Mouse (Mus musculus) heart, adult 9 months (tissue): ENCODE measurements around the gene Adgrg4.
A peak's percentile ranks its signal among the peaks of the same experiment; 100 is the strongest.

Experiments
- DNase-seq, 2 experiments: peaks; one replicate each; pipeline ENCODE4 v3.0.0; 2022; ENCODE audit warnings: low spot score in 2 of 2

The Adgrg4 gene

DNA sequence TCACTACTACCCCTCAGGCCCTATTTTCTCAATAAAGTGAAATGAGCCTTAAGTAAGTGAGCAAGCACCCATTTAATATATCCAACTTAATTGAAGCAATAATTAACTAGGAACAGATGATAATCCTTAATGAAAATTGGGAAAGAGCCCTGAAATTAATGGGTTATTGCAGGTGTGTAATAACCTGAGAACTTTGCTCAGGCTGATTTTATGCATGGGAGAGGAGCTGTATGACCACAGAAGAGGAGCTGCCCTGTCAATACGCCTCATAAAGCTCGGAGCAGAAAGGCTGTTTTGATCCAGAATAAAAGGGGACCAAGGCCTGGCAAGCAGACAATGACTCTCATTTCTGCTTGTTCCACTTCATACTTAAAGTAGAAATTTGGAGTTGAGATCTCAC, at the start of gene Adgrg4:
Adgrg4 (plus strand) TSS at position 301 of the 400 bp plus-strand sequence.
- no peak for DNase-seq

DNA sequence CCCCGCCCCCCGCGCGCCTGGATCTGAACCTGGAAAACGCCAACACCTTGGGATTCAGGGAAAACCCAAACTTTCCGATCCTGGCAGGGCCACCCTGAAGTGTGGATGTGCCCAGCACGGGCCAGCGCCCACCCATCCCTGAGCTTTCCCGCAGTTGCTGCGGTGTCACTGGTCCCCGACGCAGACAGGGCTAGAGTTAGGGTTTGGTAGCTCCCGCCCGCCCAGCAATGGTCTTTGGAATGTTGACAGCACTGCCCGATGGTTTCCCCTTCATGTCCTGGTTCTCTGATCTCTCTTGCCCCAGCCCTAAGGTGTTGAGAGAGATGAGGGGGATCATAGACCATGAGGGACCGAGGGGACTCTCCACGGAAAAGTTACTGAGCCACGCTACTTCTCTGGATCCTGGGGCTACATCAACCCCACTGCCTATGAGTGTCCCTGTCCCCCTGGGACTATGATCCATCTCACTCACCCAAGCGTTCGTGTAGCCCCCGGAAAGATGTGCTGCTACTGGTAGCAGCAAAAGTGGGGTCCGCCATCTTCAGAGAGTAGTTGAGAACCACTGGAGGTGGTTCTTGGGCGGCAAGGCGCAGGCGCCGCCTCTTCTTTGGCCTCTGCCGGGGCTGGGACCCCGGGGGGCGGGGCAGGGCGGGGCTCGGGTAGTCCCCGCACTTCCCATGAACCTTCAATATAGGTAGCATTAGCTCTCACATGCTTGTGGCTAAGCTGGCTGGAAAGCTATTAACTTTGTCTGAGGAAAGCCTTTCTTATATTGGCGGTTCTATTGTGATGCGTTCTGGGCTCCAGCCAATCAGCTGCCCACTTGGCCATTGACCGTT, 48.0 kb upstream of the Adgrg4 start, which contains the start of gene Map7d3:
Map7d3 (minus strand) TSS at position 562 of the 839 bp plus-strand sequence.
- peak; percentile 6 to 16 for DNase-seq

DNA sequence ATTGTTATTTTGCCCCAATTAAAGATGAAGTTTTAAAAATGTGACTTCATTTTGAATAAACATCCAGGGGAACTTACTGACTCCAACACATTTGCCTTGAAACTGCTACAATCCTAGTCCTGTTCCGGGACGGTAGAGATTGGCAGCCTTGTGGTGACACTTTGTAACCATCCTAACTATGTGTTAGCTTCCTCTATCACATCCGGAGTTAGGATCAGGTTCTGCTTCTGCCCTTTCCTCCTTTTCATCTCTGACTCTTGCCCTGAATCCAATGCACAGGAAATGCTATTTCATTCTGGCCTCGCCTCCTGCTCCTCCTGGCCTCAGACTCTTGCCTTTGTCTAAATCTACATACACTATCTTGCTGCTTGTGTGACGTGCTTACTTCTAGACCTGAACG, 42.5 kb upstream of the Adgrg4 start:
- DNase-seq: no peak

DNA sequence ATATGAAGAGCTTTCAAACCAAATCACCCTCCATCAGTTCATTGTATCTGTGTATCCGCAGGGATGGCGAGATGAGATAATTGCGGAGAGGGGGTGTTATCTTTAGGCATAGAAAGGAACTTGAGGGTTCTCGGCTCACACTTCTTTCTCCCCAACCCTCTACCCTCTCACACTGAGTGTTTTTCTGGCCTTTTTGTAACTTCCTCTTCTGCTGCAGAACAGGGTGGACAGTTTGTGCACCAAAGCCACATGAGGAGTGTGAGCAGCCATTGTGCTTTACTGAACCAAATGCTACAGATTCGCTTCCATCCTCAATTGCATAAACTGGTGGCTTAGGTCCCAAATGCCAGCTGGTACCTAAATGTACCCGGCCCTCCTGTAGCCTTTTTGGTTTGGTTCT, 34.1 kb upstream of the Adgrg4 start:
- no peak for DNase-seq

DNA sequence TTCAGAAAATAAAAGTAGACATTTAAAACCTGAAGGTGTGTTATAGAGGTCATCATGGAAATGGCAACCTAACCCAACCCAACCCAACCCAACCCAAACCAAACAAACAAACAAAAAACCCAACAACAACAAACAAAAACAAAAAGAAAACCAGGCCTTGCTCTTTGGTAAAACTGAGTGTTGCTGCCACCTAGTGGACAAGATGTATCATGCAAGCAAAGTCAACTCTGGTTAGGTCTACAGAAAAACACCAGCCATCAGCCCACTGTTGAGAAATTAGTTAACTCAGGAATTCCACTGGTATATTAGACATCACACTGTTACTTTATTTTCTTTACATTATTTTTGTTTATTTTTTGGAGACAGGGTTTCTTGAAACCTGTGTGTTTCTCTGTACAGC, 30.6 kb upstream of the Adgrg4 start:
- peak in 1 of 2 experiments; percentile 5 for DNase-seq

DNA sequence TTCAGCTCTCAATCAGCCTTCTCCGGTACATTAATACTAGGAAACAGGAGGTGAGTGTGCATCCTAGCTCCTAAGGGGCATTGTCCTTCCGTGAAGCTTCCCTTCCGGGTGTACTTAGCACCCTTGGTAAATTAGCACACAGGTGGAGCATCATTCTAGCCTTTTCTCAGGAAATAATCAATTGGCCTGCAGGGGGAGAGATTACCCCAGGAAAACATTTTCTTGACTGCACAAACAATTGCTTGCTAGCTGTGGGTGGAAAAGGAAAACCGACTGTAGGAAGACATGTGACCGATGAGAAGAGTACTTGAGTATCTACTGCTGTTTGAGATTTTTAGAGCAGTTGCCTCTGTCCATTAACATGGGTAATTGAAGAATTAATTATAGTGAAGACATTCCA, 28.7 kb upstream of the Adgrg4 start:
- DNase-seq: no peak

- no peak for DNase-seq
Observed at GRCm38 (mm10) chrX:57012891-57013290, 142.9 kb downstream of the Adgrg4 start.

DNA sequence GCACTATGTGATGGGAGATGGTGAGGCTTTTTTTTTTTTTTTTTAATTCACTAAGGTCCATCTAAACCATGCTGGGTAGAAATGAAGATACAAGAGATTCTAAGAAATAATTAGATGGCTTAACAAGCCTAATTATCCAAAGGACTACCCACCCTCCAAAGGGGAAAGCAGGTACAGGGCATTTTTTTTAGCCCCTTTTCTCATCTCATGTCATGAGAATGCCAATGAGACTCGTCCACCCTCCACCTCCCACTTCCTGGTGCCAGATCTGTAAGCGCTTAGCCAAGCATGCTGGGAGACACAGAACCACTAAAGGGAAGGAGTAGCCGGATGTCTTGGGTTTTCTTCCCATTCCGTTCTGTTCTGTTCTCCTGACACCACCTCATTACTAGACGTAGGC, 172.8 kb downstream of the Adgrg4 start, which contains the start of gene Brs3:
Brs3 (plus strand) TSS at position 301 of the 400 bp plus-strand sequence.
- DNase-seq: no peak

GRCm38 (mm10) chrX:57043869-57044268, 173.9 kb downstream of the Adgrg4 start:
- no peak for DNase-seq
